Comparison of ENCODE assay signal across 10 mouse cellular contexts in the genomic region with DNA sequence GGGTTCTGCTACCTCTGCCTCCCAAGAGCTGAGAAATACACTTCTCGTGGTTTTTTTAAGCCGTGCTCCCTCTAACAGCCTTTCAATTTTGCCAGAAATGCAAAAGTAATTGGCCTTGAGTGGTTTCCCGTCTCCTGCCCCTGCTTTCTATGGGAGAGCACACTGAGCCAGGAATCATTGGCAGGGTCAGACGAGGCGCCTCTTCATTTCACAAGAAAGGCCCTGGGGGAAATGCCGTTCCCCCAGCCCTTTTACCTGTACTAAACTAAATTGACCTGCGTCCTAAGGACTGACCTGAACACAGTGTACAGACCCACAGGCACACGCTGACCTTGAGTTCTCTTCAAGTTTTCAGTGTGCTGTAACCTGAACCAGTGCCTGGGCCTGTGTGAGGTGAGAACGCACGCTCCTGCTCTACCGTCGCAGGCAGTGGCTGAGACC. TPM values are rescaled to one million over a fixed set of nuclear protein-coding genes. Genes with fewer than 3 reads are reported as not detected.
DNase-seq lines count a peak whose midpoint lies in the region; ATAC-seq and TF ChIP-seq lines count a peak whose summit lies in the region.
"Had no signal": no experiment of that assay in that cellular context is flagged by ENCODE, and none has a peak within 500 bp of the region (broad histone marks: within the 10 kb centered on the region; RNA-seq: fewer than 3 reads in every experiment).

No protein-coding gene starts in this region.

- H3K4me2 ChIP-seq in heart, embryonic 13.5 days: no peak overlapping the region; the same call in 1 of the 2 replicates
- no peak overlapping the region for H3K4me2 ChIP-seq in kidney, embryonic 16.5 days (replicated peaks; ENCODE audit: low read depth, low read length)

- H3K27me3 ChIP-seq in heart, embryonic 13.5 days (replicated peaks): no peaks in the 10 kb centered on the region
- H3K27me3 ChIP-seq in testis, adult 2 months (ENCODE audit: control insufficient read depth, insufficient read depth, low read length): no peaks in the 10 kb centered on the region
- no peaks in the 10 kb centered on the region for H3K27me3 ChIP-seq in kidney, embryonic 16.5 days (ENCODE audit: insufficient read depth, low read length)

- H3K4me1 ChIP-seq in heart, embryonic 13.5 days: peaks cover 71% of the 10 kb centered on the region
- peaks cover 21% of the 10 kb centered on the region for H3K4me1 ChIP-seq in testis, adult 2 months (ENCODE audit: control insufficient read depth, insufficient read depth, low read length)
- peaks cover 65% of the 10 kb centered on the region for H3K4me1 ChIP-seq in kidney, embryonic 16.5 days (ENCODE audit: insufficient read depth, low read length)

- peak overlapping the region; percentile 95 for H3K27ac ChIP-seq in heart, embryonic 13.5 days (replicated peaks)
- H3K27ac ChIP-seq in testis, adult 2 months (ENCODE audit: control insufficient read depth, insufficient read depth, low read depth, low read length): peak overlapping the region; percentile 74
- peak overlapping the region; percentile 81 for H3K27ac ChIP-seq in kidney, embryonic 16.5 days (ENCODE audit: low read length)

- peaks cover 50% of the 10 kb centered on the region for H3K36me3 ChIP-seq in heart, embryonic 13.5 days
- no peaks in the 10 kb centered on the region; the same call in 1 of the 2 replicates for H3K36me3 ChIP-seq in testis, adult 2 months (ENCODE audit: control insufficient read depth, insufficient read depth, low read length)
- peaks cover 4% of the 10 kb centered on the region; the same call in 1 of the 2 replicates for H3K36me3 ChIP-seq in kidney, embryonic 16.5 days (ENCODE audit: insufficient read depth, low read length)

- H3K4me3 ChIP-seq in heart, embryonic 13.5 days: no peak overlapping the region
- H3K4me3 ChIP-seq in testis, adult 2 months (ENCODE audit: control insufficient read depth, low read depth, low read length): no peak overlapping the region
- no peak overlapping the region for H3K4me3 ChIP-seq in kidney, embryonic 16.5 days (ENCODE audit: low read length)

- no peak for TF ChIP-seq CTCF in testis, adult 2 months (IDR thresholded peaks at IDR 0.05; ENCODE audit: control insufficient read depth, insufficient read depth, insufficient replicate concordance, low read depth, low read length)

- H3K9ac ChIP-seq in heart, embryonic 13.5 days: peak overlapping the region; percentile 64
- H3K9ac ChIP-seq in kidney, embryonic 16.5 days (replicated peaks; ENCODE audit: low read length): no peak overlapping the region

- 81% methylated on average over 12 of the region's 12 CpGs for WGBS in heart, embryonic 13.5 days
- WGBS in kidney, embryonic 16.5 days: 59% methylated on average over 12 of the region's 12 CpGs

- intact Hi-C loops in heart, postnatal 14 days (cut with DNase I): loop anchor here (2.0 kb wide), 1 partner anchor 39 kb away; no protein-coding TSS in a partner anchor

- H3K9me3 ChIP-seq in heart, embryonic 13.5 days: no peaks in the 10 kb centered on the region
- no peaks in the 10 kb centered on the region for H3K9me3 ChIP-seq in kidney, embryonic 16.5 days (ENCODE audit: low read length)
- H3K9me3 ChIP-seq: G1E had no signal

- no peak for TF ChIP-seq POLR2A in testis, adult 2 months (IDR thresholded peaks at IDR 0.05; ENCODE audit: control insufficient read depth, low read depth, low read length)

- ATAC-seq in heart, embryonic 13.5 days (ENCODE audit: extremely low read depth, insufficient number of reproducible peaks, low FRiP score, low TSS enrichment): no peak
- ATAC-seq in kidney, embryonic 16.5 days (ENCODE audit: low FRiP score, low TSS enrichment): no peak
- no peak for ATAC-seq in megakaryocyte progenitor cell, adult 5-6 weeks (replicated peaks; ENCODE audit: poor library complexity)

- DNase-seq in heart, postnatal 14 days: no peak
- DNase-seq in testis, postnatal 14 days (ENCODE audit: low spot score): no peak
- DNase-seq in urinary bladder, adult 2 months (ENCODE audit: low spot score): no peak
- DNase-seq: thymus, postnatal 14 days had no signal

RNA-seq across cellular contexts. Expression of a gene that starts 26.9 kb away (rescaled TPM):
- 1.1 and 1.6 TPM in 2 replicates for polyA plus RNA-seq in heart, embryonic 13.5 days (2015; fragmentation: Nextera tagmentation; extraction: Ambion mirVana)
- total RNA-seq in heart, postnatal 14 days (2021): not detected
- polyA plus RNA-seq in testis, adult 2 months (2012; rRNA removed): 174 and 209 TPM in 2 replicates
- polyA plus RNA-seq in kidney, embryonic 16.5 days (2015; fragmentation: Nextera tagmentation; extraction: Ambion mirVana): 7.1 TPM in 1 of 2 replicates, not detected in the other
- not detected in 2 replicates for polyA plus RNA-seq in urinary bladder, adult 2 months (2012; rRNA removed)
- not detected in 2 replicates for total RNA-seq in megakaryocyte progenitor cell, adult 5-6 weeks (2015)
- total RNA-seq in megakaryocyte progenitor cell, adult 5-6 weeks (2017): not detected in 2 replicates
- polyA plus RNA-seq: G1E; limb, embryonic 11.5 days had no signal

RNA-seq across cellular contexts. Expression of a gene that starts 43.6 kb away (rescaled TPM):
- 17.4 and 17.6 TPM in 2 replicates for polyA plus RNA-seq in heart, embryonic 13.5 days (2015; fragmentation: Nextera tagmentation; extraction: Ambion mirVana)
- total RNA-seq in heart, postnatal 14 days (2021): 1 to 10 TPM; 8.7 to 9.6 TPM
- polyA plus RNA-seq in testis, adult 2 months (2012; rRNA removed): 3.8 and 4.2 TPM in 2 replicates
- 15.6 and 19.0 TPM in 2 replicates for polyA plus RNA-seq in kidney, embryonic 16.5 days (2015; fragmentation: Nextera tagmentation; extraction: Ambion mirVana)
- polyA plus RNA-seq in urinary bladder, adult 2 months (2012; rRNA removed): 11.8 and 12.8 TPM in 2 replicates
- 14.1 TPM in 2 replicates for total RNA-seq in megakaryocyte progenitor cell, adult 5-6 weeks (2015)
- 4.6 and 6.5 TPM in 2 replicates for total RNA-seq in megakaryocyte progenitor cell, adult 5-6 weeks (2017)

RNA-seq across cellular contexts. Expression of a gene that starts 47.2 kb away (rescaled TPM):
- polyA plus RNA-seq in heart, embryonic 13.5 days (2015; fragmentation: Nextera tagmentation; extraction: Ambion mirVana): 41.6 and 42.0 TPM in 2 replicates
- total RNA-seq in heart, postnatal 14 days (2021): 10 to 100 TPM; 60.3 to 68.7 TPM
- polyA plus RNA-seq in testis, adult 2 months (2012; rRNA removed): 16.9 and 17.1 TPM in 2 replicates
- polyA plus RNA-seq in kidney, embryonic 16.5 days (2015; fragmentation: Nextera tagmentation; extraction: Ambion mirVana): 53.4 and 54.4 TPM in 2 replicates
- polyA plus RNA-seq in urinary bladder, adult 2 months (2012; rRNA removed): 60.0 and 70.2 TPM in 2 replicates
- total RNA-seq in megakaryocyte progenitor cell, adult 5-6 weeks (2015): 17.0 and 18.4 TPM in 2 replicates
- total RNA-seq in megakaryocyte progenitor cell, adult 5-6 weeks (2017): 23.3 and 25.7 TPM in 2 replicates

Comparison
In these comparisons a context has a peak if more than half of its experiments do, and no peak if none do; other contexts are left out.
1. RNA of a gene that starts 26.9 kb away (polyA plus RNA-seq): 174 to 209 TPM in testis, adult 2 months; 7.1 TPM in kidney, embryonic 16.5 days, 1.1 to 1.6 TPM in heart, embryonic 13.5 days and not detected in urinary bladder, adult 2 months; every median in the first group is over 10 times any median in the second.
2. Peak in every context shown above with its lines, with median percentiles within 50 percentile points of each other: H3K27ac ChIP-seq.